Mouse (Mus musculus) heart, embryonic 13.5 days (tissue): ENCODE results near the gene Nfib. TPM values are rescaled to one million over a fixed set of nuclear protein-coding genes. Genes with fewer than 3 reads are reported as not detected.

Source experiments
- ATAC-seq: fragments of 200-750 bp; cut with Nextera tagmentation; 2 replicates; pipeline ENCODE4 v1.8.0; 2017; ENCODE audit warnings: moderate TSS enrichment; ENCODE audit not compliant: insufficient number of reproducible peaks, low FRiP score, low TSS enrichment; ENCODE audit errors: extremely low read depth
- H3K27ac ChIP-seq: fragments of 300-500 bp; sonication (generic); replicated peaks from 2 replicates; pipeline ENCODE4 v1.5.1; 2015; ENCODE audit warnings: moderate library complexity, mild to moderate bottlenecking, inconsistent platforms
- H3K27me3 ChIP-seq: fragments of 300-500 bp; sonication (generic); replicated peaks from 2 replicates; pipeline ENCODE4 v1.6.1; 2015; ENCODE audit warnings: mild to moderate bottlenecking, inconsistent platforms
- H3K36me3 ChIP-seq: fragments of 300-500 bp; sonication (generic); 2 replicates; pipeline ENCODE4 v1.6.1; 2015; ENCODE audit warnings: mild to moderate bottlenecking, inconsistent platforms
- H3K4me1 ChIP-seq: fragments of 300-500 bp; sonication (generic); 2 replicates; pipeline ENCODE4 v1.6.1; 2015; ENCODE audit warnings: inconsistent platforms
- H3K4me2 ChIP-seq: fragments of 300-500 bp; sonication (generic); 2 replicates; pipeline ENCODE4 v1.6.1; 2015; ENCODE audit warnings: inconsistent platforms, mild to moderate bottlenecking, moderate library complexity
- H3K4me3 ChIP-seq: fragments of 300-500 bp; sonication (generic); 2 replicates; pipeline ENCODE4 v1.5.1; 2015; ENCODE audit warnings: moderate library complexity, mild to moderate bottlenecking, inconsistent platforms
- H3K9ac ChIP-seq: fragments of 300-500 bp; sonication (generic); 2 replicates; pipeline ENCODE4 v1.6.1; 2015; ENCODE audit warnings: inconsistent platforms, mild to moderate bottlenecking, moderate library complexity
- H3K9me3 ChIP-seq: fragments of 300-500 bp; sonication (generic); 2 replicates; pipeline ENCODE4 v1.6.1; 2016; ENCODE audit warnings: inconsistent platforms
- WGBS: fragments of 180-500 bp; shearing (Covaris S2); methylation state at CpG from one replicate; pipeline ENCODE4 v1.1.7; 2015; ENCODE audit warnings: mixed read lengths; 5-methylcytosine and 5-hydroxymethylcytosine counted together
- polyA plus RNA-seq: library from polyadenylated mRNA; unstranded; fragments of >200 nt; fragmentation: Nextera tagmentation; extraction: Ambion mirVana; gene quantifications from 2 replicates; pipeline ENCODE4 v1.2.1, GENCODE M21; 2015

Nfib gene
- polyA plus RNA-seq, 1 experiment from 2014 or later: 53.0 TPM

GRCm38 (mm10) chr4:82364696-82365385, 340.7 kb downstream of the Nfib start:
- no peaks in the 10 kb centered on the region for H3K27me3 ChIP-seq
- H3K4me1 ChIP-seq: peaks cover 72% of the 10 kb centered on the region
- peaks cover 4% of the 10 kb centered on the region; the same call in 1 of the 2 replicates for H3K36me3 ChIP-seq
- no peak overlapping the region for H3K4me2 ChIP-seq
- H3K4me3 ChIP-seq: no peak overlapping the region
- WGBS: 28% methylated on average over 4 of the region's 4 CpGs
- peak overlapping the region; percentile 67 for H3K27ac ChIP-seq
- no peak for ATAC-seq
- H3K9me3 ChIP-seq: no peaks in the 10 kb centered on the region
- H3K9ac ChIP-seq: no peak overlapping the region

GRCm38 (mm10) chr4:82363951-82364350, 341.6 kb downstream of the Nfib start:
- H3K27me3 ChIP-seq: no peaks in the 10 kb centered on the region
- peaks cover 71% of the 10 kb centered on the region for H3K4me1 ChIP-seq
- H3K27ac ChIP-seq: peak overlapping the region; percentile 61; the same call in 1 of the 2 replicates
- 74% methylated on average over 6 of the region's 6 CpGs for WGBS
- peaks cover 8% of the 10 kb centered on the region for H3K36me3 ChIP-seq
- H3K4me3 ChIP-seq: no peak overlapping the region
- ATAC-seq: no peak
- H3K4me2 ChIP-seq: no peak overlapping the region
- no peak overlapping the region for H3K9ac ChIP-seq
- no peaks in the 10 kb centered on the region for H3K9me3 ChIP-seq

GRCm38 (mm10) chr4:82362294-82362693, 343.3 kb downstream of the Nfib start:
- Histone ChIP-seq H3K4me1 (peaks cover 68% of the 10 kb centered on the region), H3K27ac (peak overlapping the region; percentile 61), H3K27me3 (no peaks in the 10 kb centered on the region), H3K36me3 (peaks cover 21% of the 10 kb centered on the region), H3K4me2 (no peak overlapping the region), H3K9me3 (no peaks in the 10 kb centered on the region), H3K9ac (no peak overlapping the region), H3K4me3 (no peak overlapping the region)
- ATAC-seq: no peak; the same call in 1 of the 2 replicates
- 33% methylated on average over 3 of the region's 3 CpGs for WGBS

GRCm38 (mm10) chr4:82360081-82360511, 345.5 kb downstream of the Nfib start:
- H3K4me2 ChIP-seq: no peak overlapping the region
- no peak overlapping the region for H3K4me3 ChIP-seq
- H3K9ac ChIP-seq: no peak overlapping the region
- ATAC-seq: no peak
- H3K27me3 ChIP-seq: no peaks in the 10 kb centered on the region
- WGBS: 51% methylated on average over 4 of the region's 4 CpGs
- no peaks in the 10 kb centered on the region for H3K9me3 ChIP-seq
- H3K36me3 ChIP-seq: peaks cover 26% of the 10 kb centered on the region
- peaks cover 59% of the 10 kb centered on the region for H3K4me1 ChIP-seq
- H3K27ac ChIP-seq: 0 out of 2 replicates have a peak overlapping the region, but pooled peaks have one; percentile 28

- Histone ChIP-seq H3K4me1 (peaks cover 54% of the 10 kb centered on the region), H3K36me3 (peaks cover 26% of the 10 kb centered on the region), H3K27ac (no peak overlapping the region), H3K9me3 (no peaks in the 10 kb centered on the region), H3K9ac (no peak overlapping the region), H3K4me3 (no peak overlapping the region), H3K27me3 (no peaks in the 10 kb centered on the region), H3K4me2 (no peak overlapping the region)
- ATAC-seq: no peak
- WGBS: 73% methylated on average over 3 of the region's 3 CpGs
Observed at GRCm38 (mm10) chr4:82359110-82359509, 346.4 kb downstream of the Nfib start.

GRCm38 (mm10) chr4:82349006-82349405, 356.5 kb downstream of the Nfib start:
- H3K4me2 ChIP-seq: no peak overlapping the region
- no peaks in the 10 kb centered on the region for H3K27me3 ChIP-seq
- no peak overlapping the region for H3K9ac ChIP-seq
- no peak overlapping the region for H3K27ac ChIP-seq
- H3K36me3 ChIP-seq: peaks cover 65% of the 10 kb centered on the region
- H3K4me3 ChIP-seq: no peak overlapping the region
- H3K4me1 ChIP-seq: peaks cover 28% of the 10 kb centered on the region
- ATAC-seq: no peak
- H3K9me3 ChIP-seq: no peaks in the 10 kb centered on the region
- WGBS: 92% methylated on average over 1 of the region's 1 CpGs

- WGBS: 11% methylated on average over 4 of the region's 4 CpGs
- H3K9ac ChIP-seq: peak overlapping the region; percentile 50
- ATAC-seq: no peak
Observed at GRCm38 (mm10) chr4:82344787-82345186, 360.8 kb downstream of the Nfib start.

GRCm38 (mm10) chr4:82344224-82344623, 361.3 kb downstream of the Nfib start:
- peaks cover 53% of the 10 kb centered on the region for H3K4me1 ChIP-seq
- H3K27ac ChIP-seq: peak overlapping the region; percentile 71
- ATAC-seq: no peak
- peak overlapping the region; percentile 50; the same call in 1 of the 2 replicates for H3K9ac ChIP-seq
- WGBS: 76% methylated on average over 6 of the region's 6 CpGs
- peaks cover 41% of the 10 kb centered on the region for H3K36me3 ChIP-seq
- no peak overlapping the region for H3K4me3 ChIP-seq
- H3K9me3 ChIP-seq: no peaks in the 10 kb centered on the region
- no peaks in the 10 kb centered on the region for H3K27me3 ChIP-seq
- 0 out of 2 replicates have a peak overlapping the region, but pooled peaks have one; percentile 44 for H3K4me2 ChIP-seq

More at GRCm38 (mm10) chr4:82344787-82345186, 360.8 kb downstream of the Nfib start:
- Histone ChIP-seq H3K27me3 (no peaks in the 10 kb centered on the region), H3K4me2 (peak overlapping the region; percentile 44), H3K36me3 (peaks cover 44% of the 10 kb centered on the region), H3K27ac (peak overlapping the region; percentile 71), H3K9me3 (no peaks in the 10 kb centered on the region), H3K4me1 (peaks cover 47% of the 10 kb centered on the region), H3K4me3 (no peak overlapping the region)

- no peak overlapping the region for H3K4me3 ChIP-seq
- no peak overlapping the region for H3K9ac ChIP-seq
- ATAC-seq: no peak
- H3K4me2 ChIP-seq: no peak overlapping the region
- peak overlapping the region; percentile 63 for H3K27ac ChIP-seq
- peaks cover 12% of the 10 kb centered on the region for H3K36me3 ChIP-seq
- no peaks in the 10 kb centered on the region for H3K9me3 ChIP-seq
- 74% methylated on average over 6 of the region's 6 CpGs for WGBS
- peaks cover 57% of the 10 kb centered on the region for H3K4me1 ChIP-seq
- H3K27me3 ChIP-seq: no peaks in the 10 kb centered on the region
Observed at GRCm38 (mm10) chr4:82338930-82339329, 366.6 kb downstream of the Nfib start.

- no peak for ATAC-seq
- H3K36me3 ChIP-seq: 0 out of 2 replicates have a peak, but pooled peaks cover 8% of the 10 kb centered on the region
- WGBS: 24% methylated on average over 3 of the region's 3 CpGs
- no peaks in the 10 kb centered on the region for H3K9me3 ChIP-seq
- H3K4me1 ChIP-seq: peaks cover 58% of the 10 kb centered on the region
- H3K27me3 ChIP-seq: no peaks in the 10 kb centered on the region
- H3K4me3 ChIP-seq: no peak overlapping the region
- H3K27ac ChIP-seq: peak overlapping the region; percentile 63
- no peak overlapping the region for H3K9ac ChIP-seq
- no peak overlapping the region for H3K4me2 ChIP-seq
Observed at GRCm38 (mm10) chr4:82338481-82338880, 367.1 kb downstream of the Nfib start.

- no peak for ATAC-seq
- Histone ChIP-seq H3K36me3 (0 out of 2 replicates have a peak, but pooled peaks cover 8% of the 10 kb centered on the region), H3K27ac (no peak overlapping the region), H3K4me1 (peaks cover 52% of the 10 kb centered on the region), H3K9me3 (no peaks in the 10 kb centered on the region), H3K9ac (no peak overlapping the region), H3K4me2 (no peak overlapping the region), H3K4me3 (no peak overlapping the region), H3K27me3 (no peaks in the 10 kb centered on the region)
- 74% methylated on average over 11 of the region's 11 CpGs for WGBS
Observed at GRCm38 (mm10) chr4:82336951-82337381, 368.6 kb downstream of the Nfib start.
